8 mouse cellular contexts compared by ENCODE assay signal in the genomic region with DNA sequence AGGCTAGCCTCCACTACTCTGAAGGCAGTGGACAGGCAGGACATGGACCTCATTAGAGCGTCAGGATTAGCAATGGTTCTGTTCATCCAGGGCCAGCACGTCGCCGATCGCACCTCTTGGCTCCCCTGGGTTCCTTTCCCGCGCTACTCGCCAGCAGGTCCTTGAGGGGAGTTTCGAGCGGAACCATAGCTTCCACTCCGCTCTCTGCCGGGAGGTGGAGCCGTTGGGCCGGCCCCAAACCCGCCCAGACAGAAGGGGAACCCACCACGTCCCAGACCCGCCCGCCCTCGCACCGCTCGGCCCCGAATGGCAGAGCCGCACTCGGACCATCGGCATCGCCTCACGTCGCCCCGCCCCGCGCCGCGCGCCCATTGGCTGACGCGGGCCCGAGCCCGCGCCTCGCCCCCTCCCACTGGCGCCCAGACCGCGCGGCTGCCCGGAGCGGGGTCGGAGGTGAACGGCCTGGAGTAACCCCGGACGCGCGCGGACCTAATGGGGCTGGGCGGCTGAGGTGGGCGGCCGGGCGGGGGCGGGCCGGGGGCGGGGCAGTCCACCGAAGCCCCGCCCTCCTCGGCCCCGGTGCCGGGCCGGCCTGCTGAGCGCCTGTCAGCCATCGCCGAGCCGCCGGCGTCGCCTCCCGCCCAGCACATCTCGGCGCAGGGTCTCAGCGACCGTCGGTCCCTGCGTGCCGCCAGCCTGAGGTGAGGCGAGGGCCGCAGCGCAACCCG. TPM values are rescaled to one million over a fixed set of nuclear protein-coding genes. Genes with fewer than 3 reads are reported as not detected.
DNase-seq lines count a peak whose midpoint lies in the region; ATAC-seq and TF ChIP-seq lines count a peak whose summit lies in the region.

No protein-coding gene starts in this region.

- no peaks in the 10 kb centered on the region for H3K36me3 ChIP-seq in embryonic facial prominence, embryonic 14.5 days (ENCODE audit: control insufficient read depth, insufficient read depth, low read length)
- H3K36me3 ChIP-seq in limb, embryonic 13.5 days = no peaks in the 10 kb centered on the region
- no peaks in the 10 kb centered on the region for H3K36me3 ChIP-seq in midbrain, embryonic 15.5 days (replicated peaks)

- H3K27me3 ChIP-seq in embryonic facial prominence, embryonic 14.5 days (replicated peaks; ENCODE audit: control insufficient read depth, insufficient read depth, low read length) = no peaks in the 10 kb centered on the region
- H3K27me3 ChIP-seq in limb, embryonic 13.5 days = no peaks in the 10 kb centered on the region
- no peaks in the 10 kb centered on the region for H3K27me3 ChIP-seq in midbrain, embryonic 15.5 days (replicated peaks)

- TF ChIP-seq POLR2A in bone marrow, adult 2 months (IDR thresholded peaks at IDR 0.05; ENCODE audit: borderline replicate concordance, control insufficient read depth, low read depth, low read length) = peak; percentile 59; the same call in 1 of the 2 replicates

- peak; percentile 97 for ATAC-seq in embryonic facial prominence, embryonic 14.5 days (ENCODE audit: low read depth)
- peak; percentile 98 for ATAC-seq in limb, embryonic 13.5 days (ENCODE audit: low FRiP score, low read depth)
- peak; percentile 98 for ATAC-seq in midbrain, embryonic 15.5 days (replicated peaks)

- no peaks in the 10 kb centered on the region for H3K9me3 ChIP-seq in embryonic facial prominence, embryonic 14.5 days (ENCODE audit: control insufficient read depth, low read length)
- H3K9me3 ChIP-seq in limb, embryonic 13.5 days = no peaks in the 10 kb centered on the region
- H3K9me3 ChIP-seq in midbrain, embryonic 15.5 days = no peaks in the 10 kb centered on the region

- peaks cover 1% of the 10 kb centered on the region for H3K4me1 ChIP-seq in bone marrow, adult 2 months (ENCODE audit: control insufficient read depth, insufficient read depth, low read length)
- H3K4me1 ChIP-seq in embryonic facial prominence, embryonic 14.5 days (ENCODE audit: control insufficient read depth, insufficient read depth, low read length) = peaks cover 18% of the 10 kb centered on the region
- peaks cover 19% of the 10 kb centered on the region for H3K4me1 ChIP-seq in limb, embryonic 13.5 days
- peaks cover 29% of the 10 kb centered on the region for H3K4me1 ChIP-seq in midbrain, embryonic 15.5 days

- under 1% methylated on average over 82 of the region's 85 CpGs for WGBS in bone marrow, adult 2 months
- 0% methylated on average over 19 of the region's 85 CpGs for WGBS in embryonic facial prominence, embryonic 14.5 days
- WGBS in limb, embryonic 13.5 days = under 1% methylated on average over 61 of the region's 85 CpGs
- under 1% methylated on average over 57 of the region's 85 CpGs for WGBS in midbrain, embryonic 15.5 days

- peak overlapping the region; percentile 80 for H3K9ac ChIP-seq in embryonic facial prominence, embryonic 14.5 days (ENCODE audit: low read depth, low read length)
- H3K9ac ChIP-seq in limb, embryonic 13.5 days = peak overlapping the region; percentile 84
- peak overlapping the region; percentile 80 for H3K9ac ChIP-seq in midbrain, embryonic 15.5 days

- peak; percentile 62 for TF ChIP-seq CTCF in bone marrow, adult 2 months (IDR thresholded peaks at IDR 0.05; ENCODE audit: control insufficient read depth, insufficient read depth, low read length)

- H3K4me2 ChIP-seq in embryonic facial prominence, embryonic 14.5 days (ENCODE audit: low read depth, low read length) = peak overlapping the region; percentile 74
- H3K4me2 ChIP-seq in limb, embryonic 13.5 days (replicated peaks) = peak overlapping the region; percentile 78
- peak overlapping the region; percentile 79 for H3K4me2 ChIP-seq in midbrain, embryonic 15.5 days

- peak overlapping the region; percentile 92 for H3K4me3 ChIP-seq in bone marrow, adult 2 months (replicated peaks; ENCODE audit: control insufficient read depth, low read depth, low read length)
- peak overlapping the region; percentile 64 for H3K4me3 ChIP-seq in embryonic facial prominence, embryonic 14.5 days (ENCODE audit: low read depth, low read length)
- H3K4me3 ChIP-seq in limb, embryonic 13.5 days = peak overlapping the region; percentile 78
- peak overlapping the region; percentile 62 for H3K4me3 ChIP-seq in midbrain, embryonic 15.5 days

- H3K27ac ChIP-seq in bone marrow, adult 2 months (ENCODE audit: control insufficient read depth, insufficient read depth, low read depth, low read length, poor library complexity) = peak overlapping the region; percentile 78
- peak overlapping the region; percentile 87 for H3K27ac ChIP-seq in embryonic facial prominence, embryonic 14.5 days (replicated peaks; ENCODE audit: low read depth, low read length)
- peak overlapping the region; percentile 90 for H3K27ac ChIP-seq in limb, embryonic 13.5 days
- H3K27ac ChIP-seq in midbrain, embryonic 15.5 days = peak overlapping the region; percentile 90

- peak; percentile 99 for DNase-seq in A20 (ENCODE audit: low read depth, low spot score)
- DNase-seq in embryonic facial prominence, embryonic 14.5 days (ENCODE audit: low spot score) = peak; percentile 97
- DNase-seq in heart, adult 8-10 months (ENCODE audit: low spot score) = peak; percentile 93
- peak; percentile 96 to 97 for DNase-seq in kidney, adult 8-10 months
- peak; percentile 92 to 94 for DNase-seq in spleen, adult 18-20 months

RNA-seq across cellular contexts. Expression of gene Gm11437, which starts 12.1 kb away (rescaled TPM):
- not detected in 2 replicates for polyA plus RNA-seq in bone marrow, adult 2 months (2011; ENCODE audit: insufficient read depth, insufficient read length, low replicate concordance, missing spikeins)
- not detected in 2 replicates for polyA plus RNA-seq in embryonic facial prominence, embryonic 14.5 days (2014; fragmentation: Nextera tagmentation; extraction: Ambion mirVana)
- total RNA-seq in heart, adult 8-10 months (2022) = not detected
- polyA plus RNA-seq in limb, embryonic 13.5 days (2015; fragmentation: Nextera tagmentation; extraction: Ambion mirVana) = not detected in 2 replicates
- polyA plus RNA-seq in midbrain, embryonic 15.5 days (2015; fragmentation: Nextera tagmentation; extraction: Ambion mirVana) = 0.14 and 0.31 TPM in 2 replicates

RNA-seq across cellular contexts. Expression of gene Acaca, which starts 49.9 kb away (rescaled TPM):
- polyA plus RNA-seq in bone marrow, adult 2 months (2011; ENCODE audit: insufficient read depth, insufficient read length, low replicate concordance, missing spikeins) = 3.3 and 5.5 TPM in 2 replicates
- 17.4 and 20.5 TPM in 2 replicates for polyA plus RNA-seq in embryonic facial prominence, embryonic 14.5 days (2014; fragmentation: Nextera tagmentation; extraction: Ambion mirVana)
- total RNA-seq in heart, adult 8-10 months (2022) = 10 to 100 TPM; 14.3 to 18.9 (median 16.8) TPM
- polyA plus RNA-seq in limb, embryonic 13.5 days (2015; fragmentation: Nextera tagmentation; extraction: Ambion mirVana) = 18.1 and 19.7 TPM in 2 replicates
- polyA plus RNA-seq in midbrain, embryonic 15.5 days (2015; fragmentation: Nextera tagmentation; extraction: Ambion mirVana) = 28.8 and 32.6 TPM in 2 replicates

RNA-seq across cellular contexts. Expression of gene Tada2a, which starts 50.0 kb away (rescaled TPM):
- 13.6 and 30.5 TPM in 2 replicates for polyA plus RNA-seq in bone marrow, adult 2 months (2011; ENCODE audit: insufficient read depth, insufficient read length, low replicate concordance, missing spikeins)
- polyA plus RNA-seq in embryonic facial prominence, embryonic 14.5 days (2014; fragmentation: Nextera tagmentation; extraction: Ambion mirVana) = 29.4 and 33.9 TPM in 2 replicates
- 1 to 10 TPM; 8.0 to 8.2 (median 8.1) TPM for total RNA-seq in heart, adult 8-10 months (2022)
- polyA plus RNA-seq in limb, embryonic 13.5 days (2015; fragmentation: Nextera tagmentation; extraction: Ambion mirVana) = 46.3 and 47.3 TPM in 2 replicates
- 30.8 and 33.5 TPM in 2 replicates for polyA plus RNA-seq in midbrain, embryonic 15.5 days (2015; fragmentation: Nextera tagmentation; extraction: Ambion mirVana)

Comparison
In these comparisons a context has a peak if more than half of its experiments do, and no peak if none do; other contexts are left out.
1. Peak in every context shown above with its lines: DNase-seq, ATAC-seq, H3K4me3 ChIP-seq and H3K27ac ChIP-seq.